Mouse (Mus musculus): Measurements from ENCODE around the gene Myo16.

- TF ChIP-seq CTCF (IDR thresholded peaks at IDR 0.05; ENCODE audit: low read depth), result no peak
- no peak for TF ChIP-seq EP300 (IDR thresholded peaks at IDR 0.05; ENCODE audit: low read depth)
These were observed at the start of gene Myo16 for GRCm38 (mm10) chr8:10153611-10154438.
